Mouse (Mus musculus) stomach, embryonic 14.5 days (tissue): ENCODE measurements around the gene Pgp. TPM values are rescaled to one million over a fixed set of nuclear protein-coding genes. Genes with fewer than 3 reads are reported as not detected.

ENCODE experiments used
- ATAC-seq: fragments of 200-750 bp; cut with Nextera tagmentation; 2 replicates; pipeline ENCODE4 v1.8.0; 2017; ENCODE audit warnings: low read depth, moderate TSS enrichment; ENCODE audit not compliant: insufficient number of reproducible peaks, insufficient read depth, low FRiP score
- H3K27ac ChIP-seq: fragments of 300-500 bp; sonication (generic); 2 replicates; pipeline ENCODE4 v1.5.1; 2014; ENCODE audit warnings: mild to moderate bottlenecking, low read length, moderate library complexity, mixed read lengths
- H3K27me3 ChIP-seq: fragments of 300-500 bp; sonication (generic); 2 replicates; pipeline ENCODE4 v1.6.1; 2014; ENCODE audit warnings: low read length, control low read depth, mixed read lengths; ENCODE audit not compliant: control insufficient read depth, insufficient read depth
- H3K36me3 ChIP-seq: fragments of 300-500 bp; sonication (generic); 2 replicates; pipeline ENCODE4 v1.6.1; 2014; ENCODE audit warnings: mild to moderate bottlenecking, control low read depth, low read length, moderate library complexity, mixed read lengths; ENCODE audit not compliant: control insufficient read depth, insufficient read depth
- H3K4me1 ChIP-seq: fragments of 300-500 bp; sonication (generic); 2 replicates; pipeline ENCODE4 v1.6.1; 2014; ENCODE audit warnings: low read length, control low read depth, mixed read lengths; ENCODE audit not compliant: control insufficient read depth, insufficient read depth
- H3K4me2 ChIP-seq: fragments of 300-500 bp; sonication (generic); replicated peaks from 2 replicates; pipeline ENCODE4 v1.6.1; 2014; ENCODE audit warnings: low read depth, low read length, control low read depth
- H3K4me3 ChIP-seq: fragments of 300-500 bp; sonication (generic); 2 replicates; pipeline ENCODE4 v1.5.1; 2014; ENCODE audit warnings: low read depth, low read length, control low read depth
- H3K9ac ChIP-seq: fragments of 300-500 bp; sonication (generic); replicated peaks from 2 replicates; pipeline ENCODE4 v1.6.1; 2014; ENCODE audit warnings: low read depth, mild to moderate bottlenecking, control low read depth, low read length, moderate library complexity, mixed read lengths
- H3K9me3 ChIP-seq: fragments of 300-500 bp; sonication (generic); 2 replicates; pipeline ENCODE4 v1.6.1; 2016; ENCODE audit warnings: low read depth, low read length, control low read depth; ENCODE audit not compliant: control insufficient read depth
- WGBS: fragments of 180-500 bp; shearing (Covaris S2); extraction: QIAGEN DNeasy Blood & Tissue Kit; methylation state at CpG from one replicate; pipeline ENCODE4 v1.1.7; 2014; 5-methylcytosine and 5-hydroxymethylcytosine counted together
- polyA plus RNA-seq: library from polyadenylated mRNA; unstranded; fragments of >200 nt; fragmentation: Nextera tagmentation; extraction: Ambion mirVana; gene quantifications from 2 replicates; pipeline ENCODE4 v1.2.1, GENCODE M21; 2014

The Pgp gene
- polyA plus RNA-seq, 1 experiment from 2014 or later: 51.7 TPM

DNA sequence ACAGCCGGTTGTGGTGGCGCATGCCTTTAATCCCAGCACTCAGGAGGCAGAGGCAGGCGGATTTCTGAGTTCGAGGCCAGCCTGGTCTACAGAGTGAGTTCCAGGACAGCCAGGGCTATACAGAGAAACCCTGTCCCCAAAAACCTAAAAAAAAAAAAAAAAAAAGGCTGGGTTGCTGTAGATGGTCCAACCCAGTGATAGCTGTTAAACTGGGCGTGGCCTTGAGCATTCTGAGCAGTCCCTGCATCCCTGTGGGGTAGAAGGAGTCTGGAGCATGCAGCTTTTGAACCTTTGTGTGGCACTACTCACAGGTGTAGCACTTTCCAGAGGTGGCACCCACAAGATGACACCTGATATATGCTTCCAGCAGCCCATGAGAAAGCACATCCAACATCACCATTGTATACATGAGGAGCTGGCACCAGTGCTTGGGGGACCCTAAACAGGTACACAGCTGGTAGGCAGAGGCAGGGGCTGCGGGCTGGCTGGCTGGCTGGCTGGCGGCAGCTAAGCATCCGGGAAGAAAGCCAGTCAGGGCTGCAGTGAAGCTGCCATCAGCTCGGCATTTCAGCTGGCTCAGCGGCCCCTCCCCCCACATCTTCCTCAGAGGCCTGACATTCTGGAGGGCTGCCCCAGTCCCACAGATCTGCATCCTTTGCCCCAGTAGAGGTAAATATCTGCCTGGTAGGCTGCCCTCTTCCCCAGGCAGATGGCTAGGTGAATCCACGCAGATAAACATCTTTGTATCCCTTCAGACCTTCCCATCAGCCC lies 15.1 kb downstream of the Pgp start:
- 42% methylated on average over 11 of the region's 11 CpGs for WGBS
- no peak for ATAC-seq
- no peaks in the 10 kb centered on the region for H3K36me3 ChIP-seq
- no peak overlapping the region for H3K4me2 ChIP-seq
- no peaks in the 10 kb centered on the region for H3K9me3 ChIP-seq
- H3K4me3 ChIP-seq: no peak overlapping the region
- H3K4me1 ChIP-seq: peaks cover 15% of the 10 kb centered on the region
- H3K27me3 ChIP-seq: no peaks in the 10 kb centered on the region
- H3K9ac ChIP-seq: no peak overlapping the region
- no peak overlapping the region for H3K27ac ChIP-seq

DNA sequence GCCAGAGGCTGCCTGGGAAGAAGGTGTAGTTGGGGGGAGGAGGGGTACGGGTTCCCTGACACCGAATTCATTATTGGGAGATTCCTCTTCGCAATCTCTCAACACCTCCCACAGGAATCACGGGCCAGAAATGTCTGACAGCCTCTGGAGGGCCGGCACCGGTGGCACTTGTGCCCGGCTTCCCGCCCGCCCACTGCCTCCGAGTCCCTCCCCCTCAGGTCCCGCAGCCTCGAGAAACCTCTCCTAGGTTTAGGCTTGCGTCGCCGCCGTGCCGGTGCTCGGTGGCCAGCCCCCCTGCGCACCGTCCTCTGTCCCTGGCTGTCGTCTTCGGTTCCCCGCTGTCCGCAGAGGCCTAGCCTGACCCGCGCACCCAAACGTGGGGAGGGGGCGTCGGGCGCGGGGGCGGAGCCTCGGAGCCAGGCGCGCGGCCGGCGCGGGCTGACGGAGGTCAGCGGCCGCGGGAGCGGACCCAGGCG lies 18.0 kb downstream of the Pgp start, which contains the start of gene Caskin1:
Gene Caskin1 (plus strand): TSS at position 416 of the 476 bp plus-strand sequence.
- no peaks in the 10 kb centered on the region for H3K27me3 ChIP-seq
- H3K9ac ChIP-seq: peak within 1 kb of the TSS; percentile 51
- H3K4me3 ChIP-seq: peak within 1 kb of the TSS; percentile 79
- H3K4me1 ChIP-seq: peaks cover 15% of the 10 kb centered on the region
- peak; percentile 38; the same call in 1 of the 2 replicates for ATAC-seq
- H3K4me2 ChIP-seq: peak within 1 kb of the TSS; percentile 99
- 1% methylated on average over 43 of the region's 45 CpGs for WGBS
- no peaks in the 10 kb centered on the region for H3K36me3 ChIP-seq
- H3K9me3 ChIP-seq: no peaks in the 10 kb centered on the region
- 0 out of 2 replicates have a peak within 1 kb of the TSS, but pooled peaks have one; percentile 33 for H3K27ac ChIP-seq

DNA sequence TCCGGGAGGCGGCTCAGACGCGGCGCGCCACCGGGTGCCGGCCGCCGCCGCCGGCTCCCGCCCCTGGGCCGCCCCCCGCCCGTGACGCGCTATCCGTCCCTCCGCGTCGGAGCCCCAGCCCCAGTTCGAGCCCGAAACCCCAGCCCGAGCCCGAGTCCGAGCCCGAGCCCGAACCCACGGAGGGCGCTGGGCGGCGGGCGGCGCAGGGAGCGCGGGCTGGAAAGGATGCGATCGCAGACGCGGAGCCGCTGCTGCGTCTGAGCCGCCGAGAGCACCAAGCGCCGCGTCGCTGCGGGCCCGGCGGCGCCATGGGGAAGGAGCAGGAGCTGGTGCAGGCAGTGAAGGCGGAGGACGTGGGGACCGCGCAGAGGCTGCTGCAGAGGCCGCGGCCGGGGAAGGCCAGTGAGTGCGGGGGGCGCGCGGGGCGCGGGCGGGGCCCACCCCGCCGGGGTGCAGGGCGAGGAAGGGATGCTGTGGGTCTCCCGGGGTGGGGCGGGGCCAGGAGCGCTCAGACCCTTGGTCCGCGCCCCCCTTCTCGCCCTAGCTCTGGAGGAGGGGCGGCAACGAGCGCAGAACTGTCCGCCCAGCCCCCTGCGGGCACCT lies 18.6 kb downstream of the Pgp start:
- ATAC-seq: peak; percentile 70
- Histone ChIP-seq H3K27ac (0 out of 2 replicates have a peak overlapping the region, but pooled peaks have one; percentile 33), H3K27me3 (no peaks in the 10 kb centered on the region), H3K36me3 (no peaks in the 10 kb centered on the region), H3K9me3 (no peaks in the 10 kb centered on the region), H3K4me2 (peak overlapping the region; percentile 99), H3K4me1 (peaks cover 15% of the 10 kb centered on the region), H3K9ac (peak overlapping the region; percentile 51), H3K4me3 (peak overlapping the region; percentile 79)
- under 1% methylated on average over 65 of the region's 81 CpGs for whole genome bisulfite sequencing

DNA sequence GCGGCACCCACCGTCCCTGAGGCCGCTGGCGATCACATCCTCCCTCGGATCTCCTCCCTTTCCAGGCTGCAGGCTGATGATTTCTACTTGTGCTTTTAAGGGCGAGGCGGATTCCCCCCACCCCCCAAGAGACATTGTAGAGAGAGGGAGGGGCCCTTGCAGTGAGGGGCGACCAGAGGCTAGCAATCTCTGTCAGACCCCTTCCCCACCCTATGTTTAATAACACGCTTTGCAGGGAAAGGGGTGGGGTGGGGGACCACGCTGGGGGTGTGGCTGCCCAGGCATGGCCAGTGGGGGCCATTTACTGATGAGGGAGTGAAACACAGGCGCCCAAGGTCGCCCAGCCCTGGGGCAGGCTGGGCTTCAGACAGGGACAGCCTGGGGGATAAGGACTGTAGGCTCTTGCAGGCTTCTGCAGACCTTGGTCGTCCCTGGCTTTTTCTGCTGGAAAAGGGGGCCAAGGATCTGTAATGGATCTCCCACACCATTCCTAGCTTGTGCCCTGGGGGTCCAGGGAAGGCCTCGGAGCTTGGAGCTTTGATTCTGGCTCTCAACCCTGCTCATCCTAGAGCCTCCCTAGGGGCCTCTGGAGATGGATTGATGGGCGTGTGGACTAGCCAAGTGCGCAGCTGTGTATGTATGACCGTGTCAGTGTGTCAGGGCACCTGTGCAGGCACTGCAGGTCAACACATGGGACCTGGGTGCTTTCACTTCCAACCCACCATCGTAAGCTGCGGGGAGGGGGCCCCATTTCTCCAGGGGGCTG lies 19.3 kb downstream of the Pgp start:
- Histone ChIP-seq H3K9ac (peak overlapping the region; percentile 51), H3K4me2 (peak overlapping the region; percentile 99), H3K27ac (no peak overlapping the region), H3K36me3 (no peaks in the 10 kb centered on the region), H3K4me3 (peak overlapping the region; percentile 79), H3K9me3 (no peaks in the 10 kb centered on the region), H3K4me1 (peaks cover 15% of the 10 kb centered on the region), H3K27me3 (no peaks in the 10 kb centered on the region)
- ATAC-seq: no peak
- WGBS: 17% methylated on average over 19 of the region's 19 CpGs

DNA sequence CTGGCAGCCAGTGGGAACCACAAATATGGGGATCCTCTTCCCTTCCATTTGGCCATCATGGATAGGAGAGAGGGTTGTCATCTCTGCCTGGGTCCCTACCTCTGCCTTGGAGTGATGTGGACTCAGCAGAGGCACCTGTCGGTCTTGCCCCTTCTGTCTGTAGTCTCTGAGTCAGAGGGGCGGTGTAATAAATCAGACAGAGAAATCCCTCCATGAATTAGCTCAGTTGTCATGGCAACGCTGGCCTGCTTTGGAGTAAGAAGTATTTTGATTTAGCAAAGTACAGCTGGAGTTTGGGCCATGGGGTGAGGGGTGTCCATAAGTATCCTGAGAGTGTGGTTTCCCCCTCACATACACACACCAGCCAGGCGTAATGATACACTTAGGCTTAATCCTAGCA lies 20.2 kb downstream of the Pgp start:
- Histone ChIP-seq H3K4me2 (no peak overlapping the region), H3K9ac (no peak overlapping the region), H3K27me3 (no peaks in the 10 kb centered on the region), H3K9me3 (no peaks in the 10 kb centered on the region), H3K4me1 (peaks cover 14% of the 10 kb centered on the region), H3K36me3 (no peaks in the 10 kb centered on the region), H3K27ac (no peak overlapping the region), H3K4me3 (no peak overlapping the region)
- 66% methylated on average over 4 of the region's 4 CpGs for WGBS
- ATAC-seq: no peak

DNA sequence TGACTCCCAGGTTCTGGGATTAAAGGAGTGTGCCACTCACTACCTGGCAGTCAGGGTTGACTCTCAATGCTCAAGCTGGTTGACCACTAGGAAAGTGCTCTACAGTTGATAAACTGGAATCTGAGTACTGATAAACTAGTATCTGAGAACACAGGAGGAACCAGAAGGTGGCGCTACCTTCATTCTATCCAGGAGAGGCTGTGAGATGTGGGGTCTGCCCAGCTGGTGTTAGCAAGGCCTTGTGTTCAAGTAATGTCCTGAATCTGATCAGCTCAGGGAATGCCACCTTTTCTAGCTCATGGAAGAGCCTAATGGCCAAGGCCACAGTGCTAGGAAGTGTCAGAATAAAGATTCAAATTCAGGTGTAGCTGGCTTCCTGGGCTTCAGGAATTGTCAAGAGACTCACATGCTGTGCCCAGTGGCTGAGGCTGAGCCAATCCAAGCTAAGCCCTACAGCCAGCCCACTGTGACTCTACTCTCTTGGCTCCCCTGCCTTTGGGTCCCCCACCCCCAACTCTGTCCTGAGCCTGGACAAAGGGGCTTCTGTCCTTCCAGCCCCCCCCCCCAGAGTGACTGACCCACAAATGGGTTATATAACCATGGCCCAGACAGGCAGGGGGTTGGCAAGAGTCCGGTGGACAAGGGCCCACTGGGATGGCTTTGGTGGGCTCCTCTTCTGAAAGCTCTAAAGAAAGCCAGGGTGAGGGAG lies 24.6 kb downstream of the Pgp start:
- 47% methylated on average over 2 of the region's 2 CpGs for WGBS
- Histone ChIP-seq H3K27ac (no peak overlapping the region), H3K4me1 (no peaks in the 10 kb centered on the region), H3K9me3 (no peaks in the 10 kb centered on the region), H3K4me3 (no peak overlapping the region), H3K9ac (no peak overlapping the region), H3K36me3 (no peaks in the 10 kb centered on the region), H3K4me2 (no peak overlapping the region), H3K27me3 (no peaks in the 10 kb centered on the region)
- ATAC-seq: 0 out of 2 replicates have a peak, but pooled peaks have one; percentile 5

DNA sequence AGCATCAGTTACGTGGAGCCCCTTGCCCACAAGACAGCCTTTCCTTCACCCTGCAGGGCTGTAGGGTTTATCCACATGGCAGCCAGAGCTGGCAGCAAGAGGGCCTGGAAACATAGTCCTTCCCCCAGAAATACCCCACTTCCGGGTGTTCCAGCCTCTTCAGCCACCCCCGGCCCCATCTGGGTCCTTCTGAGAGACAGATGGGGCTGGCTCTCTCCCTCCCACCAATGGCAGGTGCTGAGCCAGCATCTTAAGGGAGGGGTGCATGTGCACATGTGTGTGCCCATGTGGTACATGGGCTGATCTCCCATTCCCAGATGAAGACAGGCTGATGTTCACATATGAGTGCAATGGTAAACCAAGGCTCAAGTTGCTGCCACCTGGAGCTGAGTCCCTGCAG lies 25.3 kb downstream of the Pgp start:
- Histone ChIP-seq H3K36me3 (no peaks in the 10 kb centered on the region), H3K27ac (no peak overlapping the region), H3K4me2 (no peak overlapping the region), H3K4me1 (no peaks in the 10 kb centered on the region), H3K9me3 (no peaks in the 10 kb centered on the region), H3K9ac (no peak overlapping the region), H3K4me3 (no peak overlapping the region), H3K27me3 (no peaks in the 10 kb centered on the region)
- 74% methylated on average over 3 of the region's 3 CpGs for WGBS
- no peak for ATAC-seq

DNA sequence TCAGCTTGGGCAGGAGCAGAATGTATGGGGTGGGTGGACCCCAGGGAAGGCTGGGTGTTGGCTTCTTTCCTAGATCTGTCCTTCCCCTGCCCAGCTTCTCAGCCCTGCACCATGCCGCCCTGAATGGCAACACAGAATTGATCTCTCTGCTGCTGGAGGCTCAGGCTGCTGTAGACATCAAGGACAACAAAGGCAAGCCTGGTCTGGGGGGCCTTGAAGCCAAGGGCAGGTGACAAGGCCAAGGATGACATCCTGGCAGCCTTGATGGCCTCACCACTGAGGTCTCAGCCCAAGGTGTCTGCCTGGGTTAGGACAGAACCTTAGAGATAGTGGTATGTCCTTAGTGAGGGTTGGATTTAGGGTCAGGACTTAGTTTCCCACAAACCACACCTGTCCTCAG lies 25.8 kb downstream of the Pgp start:
- no peak for ATAC-seq
- WGBS: 69% methylated on average over 1 of the region's 1 CpGs
- no peak overlapping the region for H3K9ac ChIP-seq
- H3K27ac ChIP-seq: no peak overlapping the region
- no peaks in the 10 kb centered on the region for H3K9me3 ChIP-seq
- no peak overlapping the region for H3K4me3 ChIP-seq
- H3K27me3 ChIP-seq: no peaks in the 10 kb centered on the region
- H3K36me3 ChIP-seq: no peaks in the 10 kb centered on the region
- H3K4me2 ChIP-seq: no peak overlapping the region
- no peaks in the 10 kb centered on the region for H3K4me1 ChIP-seq
